Mouse (Mus musculus) erythroblast, embryonic 14.5 days (primary cell): ENCODE results near the gene Thbs3. TPM values are rescaled to one million over a fixed set of nuclear protein-coding genes. Genes with fewer than 3 reads are reported as not detected.
A peak's percentile ranks its signal among the peaks of the same experiment; 100 is the strongest.

Experiments
- H3K27me3 ChIP-seq: 2 replicates; pipeline ENCODE4 v1.6.1; 2012; ENCODE audit warnings: inconsistent platforms; ENCODE audit not compliant: control insufficient read depth
- H3K36me3 ChIP-seq: 2 replicates; pipeline ENCODE4 v1.6.1; 2012; ENCODE audit warnings: mild to moderate bottlenecking, inconsistent platforms; ENCODE audit not compliant: control insufficient read depth
- H3K4me1 ChIP-seq: 2 replicates; pipeline ENCODE4 v1.6.1; 2012; ENCODE audit warnings: inconsistent platforms; ENCODE audit not compliant: control insufficient read depth
- H3K4me3 ChIP-seq: replicated peaks from 2 replicates; pipeline ENCODE3; 2012; ENCODE audit warnings: moderate library complexity, mild to moderate bottlenecking, inconsistent platforms
- H3K9me3 ChIP-seq: 2 replicates; pipeline ENCODE4 v1.6.1; 2012; ENCODE audit warnings: low read length, inconsistent platforms, mixed read lengths; ENCODE audit not compliant: control insufficient read depth
- GATA1 ChIP-seq: IDR thresholded peaks from 2 replicates; pipeline ENCODE4 v1.6.1; 2012; ENCODE audit warnings: low read length, inconsistent platforms, mixed read lengths
- TAL1 ChIP-seq: IDR thresholded peaks from 3 replicates; pipeline ENCODE4 v1.6.1; 2012; ENCODE audit warnings: low read length, inconsistent platforms, mixed read lengths
- polyA plus RNA-seq: library from polyadenylated mRNA; stranded (reverse); fragments of >175 nt; gene quantifications from 2 replicates; pipeline ENCODE4 v1.2.3, GENCODE M21; 2012

The Thbs3 gene
- polyA plus RNA-seq, 1 experiment = 0.04 TPM

GRCm38 (mm10) chr3:89254994-89255393 is 40.0 kb downstream of the Thbs3 start:
- H3K27me3 ChIP-seq = peaks cover 70% of the 10 kb centered on the region
- TF ChIP-seq TAL1 = no peak
- no peak for TF ChIP-seq GATA1
- no peaks in the 10 kb centered on the region for H3K36me3 ChIP-seq
- no peaks in the 10 kb centered on the region for H3K9me3 ChIP-seq
- peaks cover 16% of the 10 kb centered on the region for H3K4me1 ChIP-seq
- no peak overlapping the region for H3K4me3 ChIP-seq

- Histone ChIP-seq H3K36me3 (no peaks in the 10 kb centered on the region), H3K27me3 (peaks cover 61% of the 10 kb centered on the region), H3K9me3 (no peaks in the 10 kb centered on the region), H3K4me3 (no peak overlapping the region), H3K4me1 (peaks cover 8% of the 10 kb centered on the region)
- TF ChIP-seq TAL1 (no peak), GATA1 (no peak)
Measured at GRCm38 (mm10) chr3:89256177-89256576, 41.2 kb downstream of the Thbs3 start.

- Histone ChIP-seq H3K27me3 (peaks cover 46% of the 10 kb centered on the region), H3K4me1 (peaks cover 4% of the 10 kb centered on the region), H3K36me3 (no peaks in the 10 kb centered on the region), H3K9me3 (no peaks in the 10 kb centered on the region), H3K4me3 (no peak within 1 kb of the TSS)
- TF ChIP-seq TAL1 (no peak), GATA1 (no peak)
Measured at GRCm38 (mm10) chr3:89259076-89259475, 44.1 kb downstream of the Thbs3 start, which contains the start of gene Dpm3. Gene Dpm3 (plus strand): TSS chr3:89259358.

- H3K9me3 ChIP-seq = no peaks in the 10 kb centered on the region
- no peak for TF ChIP-seq GATA1
- no peak for TF ChIP-seq TAL1
- no peak overlapping the region for H3K4me3 ChIP-seq
- H3K4me1 ChIP-seq = peaks cover under 1% of the 10 kb centered on the region; the same call in 1 of the 2 replicates
- H3K27me3 ChIP-seq = peaks cover 45% of the 10 kb centered on the region
- H3K36me3 ChIP-seq = no peaks in the 10 kb centered on the region
Measured at GRCm38 (mm10) chr3:89260211-89260610, 45.2 kb downstream of the Thbs3 start.

- H3K9me3 ChIP-seq = no peaks in the 10 kb centered on the region
- peaks cover 31% of the 10 kb centered on the region for H3K27me3 ChIP-seq
- H3K4me1 ChIP-seq = peaks cover 17% of the 10 kb centered on the region
- H3K36me3 ChIP-seq = no peaks in the 10 kb centered on the region
- TF ChIP-seq TAL1 = no peak
- no peak for TF ChIP-seq GATA1
- no peak overlapping the region for H3K4me3 ChIP-seq
Measured at GRCm38 (mm10) chr3:89262417-89262816, 47.4 kb downstream of the Thbs3 start.

GRCm38 (mm10) chr3:89266439-89266893 is 51.5 kb downstream of the Thbs3 start:
- Histone ChIP-seq H3K27me3 (peaks cover 18% of the 10 kb centered on the region), H3K4me1 (peaks cover 49% of the 10 kb centered on the region), H3K9me3 (no peaks in the 10 kb centered on the region), H3K4me3 (peak overlapping the region; percentile 92), H3K36me3 (no peaks in the 10 kb centered on the region)
- TF ChIP-seq TAL1 = no peak

- Histone ChIP-seq H3K36me3 (no peaks in the 10 kb centered on the region; the same call in 1 of the 2 replicates), H3K4me1 (peaks cover 49% of the 10 kb centered on the region), H3K27me3 (peaks cover 18% of the 10 kb centered on the region), H3K9me3 (no peaks in the 10 kb centered on the region), H3K4me3 (no peak overlapping the region)
- TF ChIP-seq GATA1 = no peak
- no peak for TF ChIP-seq TAL1
Measured at GRCm38 (mm10) chr3:89268916-89269315, 53.9 kb downstream of the Thbs3 start.

GRCm38 (mm10) chr3:89270051-89270755 is 55.2 kb downstream of the Thbs3 start, which contains the start of gene Slc50a1:
Gene Slc50a1 (minus strand): TSS chr3:89270570.
- H3K27me3 ChIP-seq = peaks cover 18% of the 10 kb centered on the region
- peak within 1 kb of the TSS; percentile 69 for H3K4me3 ChIP-seq
- no peaks in the 10 kb centered on the region; the same call in 1 of the 2 replicates for H3K36me3 ChIP-seq
- TF ChIP-seq GATA1 (no peak), TAL1 (no peak)
- no peaks in the 10 kb centered on the region for H3K9me3 ChIP-seq
- peaks cover 49% of the 10 kb centered on the region for H3K4me1 ChIP-seq

GRCm38 (mm10) chr3:89270891-89271290 is 55.9 kb downstream of the Thbs3 start:
- Histone ChIP-seq H3K9me3 (no peaks in the 10 kb centered on the region), H3K4me3 (peak overlapping the region; percentile 69), H3K36me3 (no peaks in the 10 kb centered on the region; the same call in 1 of the 2 replicates), H3K4me1 (peaks cover 47% of the 10 kb centered on the region), H3K27me3 (peaks cover 17% of the 10 kb centered on the region)
- TF ChIP-seq TAL1 (no peak), GATA1 (no peak)
